Mouse (Mus musculus): ENCODE data around the gene Grin2a. TPM values are rescaled to one million over a fixed set of nuclear protein-coding genes. Genes with fewer than 3 reads are reported as not detected.

The Grin2a gene
- polyA plus RNA-seq, 1 experiment from 2014 or later = 0.04 TPM

Other genes starting within 250 kb of the Grin2a start
- gene Rpl39l, start 174.7 kb upstream of the Grin2a start, polyA plus RNA-seq (2016; fragmentation: Nextera tagmentation; extraction: Ambion mirVana) = 0.96 and 1.2 TPM in 2 replicates
- 0.32 and 0.35 TPM in 2 replicates for gene Atf7ip2, start 197.2 kb upstream of the Grin2a start, polyA plus RNA-seq (2016; fragmentation: Nextera tagmentation; extraction: Ambion mirVana)

Data from liver, embryonic 12.5 days (tissue).